Mouse (Mus musculus): ENCODE measurements at regions not wholly inside any gene's neighbourhood (a gene's known extent, or its start where the extent isn't known, plus 50 kb on each side); places are given as distances from the start of the nearest gene placed in this dataset.
"Not testable (repeated sequence)": the region's sequence is repeated elsewhere in the genome, so short reads cannot be mapped to it uniquely, and the experiment has no call there.

DNA sequence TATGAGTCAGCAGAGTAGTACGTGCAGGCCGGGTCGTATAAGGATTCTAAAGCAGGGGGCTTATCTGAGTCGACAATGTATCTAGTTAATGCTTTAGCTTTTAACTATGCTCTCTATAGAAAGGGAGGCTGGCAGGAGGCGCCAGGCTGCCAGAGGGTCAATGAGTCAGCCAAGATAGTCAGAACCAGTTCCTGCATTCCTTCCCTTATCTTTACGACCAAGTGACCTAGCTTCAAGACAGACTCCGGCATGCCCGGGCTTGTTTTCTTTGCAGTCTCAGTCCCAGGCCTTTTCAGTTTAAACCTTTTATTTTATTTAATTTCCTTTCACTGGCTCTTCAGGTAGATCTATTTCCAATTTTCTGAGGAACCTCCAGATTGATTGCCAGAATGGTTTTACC, 374.0 kb upstream of the Nrxn1 start:
- Histone ChIP-seq H3K4me1 (replicated peaks) (no peaks in the 10 kb centered on the region), H3K9me3 (no peaks in the 10 kb centered on the region), H3K9ac (replicated peaks) (no peak overlapping the region), H3K27ac (no peak overlapping the region), H3K27me3 (no peaks in the 10 kb centered on the region), H3K4me3 (replicated peaks) (no peak overlapping the region), H3K4me2 (replicated peaks) (no peak overlapping the region), H3K36me3 (no peaks in the 10 kb centered on the region)
- WGBS = 92% methylated on average over 8 of the region's 8 CpGs
- no peak for ATAC-seq

GRCm38 (mm10) chr17:91451711-91452110, 358.8 kb upstream of the Nrxn1 start:
- Histone ChIP-seq H3K4me3 (replicated peaks) (no peak overlapping the region), H3K9me3 (no peaks in the 10 kb centered on the region), H3K9ac (replicated peaks) (no peak overlapping the region), H3K4me1 (replicated peaks) (no peaks in the 10 kb centered on the region), H3K27ac (no peak overlapping the region), H3K36me3 (no peaks in the 10 kb centered on the region), H3K4me2 (replicated peaks) (no peak overlapping the region), H3K27me3 (no peaks in the 10 kb centered on the region)
- ATAC-seq = no peak

GRCm38 (mm10) chr17:91431780-91432720, 339.2 kb upstream of the Nrxn1 start:
- H3K27ac ChIP-seq; H3K36me3 ChIP-seq; H3K4me2 ChIP-seq (replicated peaks); H3K4me1 ChIP-seq (replicated peaks); H3K9me3 ChIP-seq; ATAC-seq; H3K4me3 ChIP-seq (replicated peaks); H3K27me3 ChIP-seq; H3K9ac ChIP-seq (replicated peaks): not testable (repeated sequence)
- WGBS = 88% methylated on average over 8 of the region's 8 CpGs

- Histone ChIP-seq H3K36me3 (no peaks in the 10 kb centered on the region), H3K9me3 (no peaks in the 10 kb centered on the region), H3K4me2 (replicated peaks) (no peak overlapping the region), H3K4me1 (replicated peaks) (no peaks in the 10 kb centered on the region), H3K27me3 (no peaks in the 10 kb centered on the region), H3K9ac (replicated peaks) (no peak overlapping the region), H3K4me3 (replicated peaks) (no peak overlapping the region), H3K27ac (no peak overlapping the region)
- no peak for ATAC-seq
- WGBS = 93% methylated on average over 1 of the region's 1 CpGs
Observed at GRCm38 (mm10) chr17:91430351-91430750, 337.5 kb upstream of the Nrxn1 start.

DNA sequence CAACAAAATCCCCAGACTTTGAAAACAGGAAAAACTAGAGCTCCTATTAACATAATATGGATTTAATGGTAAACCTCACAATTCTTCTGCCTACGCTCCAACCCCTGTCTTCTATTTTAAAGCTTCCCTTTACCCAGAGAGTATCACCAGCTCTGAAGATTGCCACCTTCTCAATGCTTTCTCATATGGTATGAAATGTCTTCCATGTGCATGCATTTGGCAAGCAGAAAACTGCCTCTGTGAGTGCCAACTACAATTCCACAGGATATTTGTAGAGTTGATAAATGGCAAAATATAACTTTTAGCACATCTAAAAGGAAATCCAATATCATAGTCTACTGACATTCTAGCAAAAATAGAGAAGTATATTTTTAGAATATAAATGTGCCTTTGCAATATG, 332.2 kb upstream of the Nrxn1 start:
- Histone ChIP-seq H3K9ac (replicated peaks) (no peak overlapping the region), H3K9me3 (no peaks in the 10 kb centered on the region), H3K4me1 (replicated peaks) (no peaks in the 10 kb centered on the region), H3K4me3 (replicated peaks) (no peak overlapping the region), H3K27me3 (no peaks in the 10 kb centered on the region), H3K27ac (no peak overlapping the region), H3K36me3 (no peaks in the 10 kb centered on the region), H3K4me2 (replicated peaks) (no peak overlapping the region)
- 86% methylated on average over 1 of the region's 1 CpGs for WGBS
- no peak for ATAC-seq

DNA sequence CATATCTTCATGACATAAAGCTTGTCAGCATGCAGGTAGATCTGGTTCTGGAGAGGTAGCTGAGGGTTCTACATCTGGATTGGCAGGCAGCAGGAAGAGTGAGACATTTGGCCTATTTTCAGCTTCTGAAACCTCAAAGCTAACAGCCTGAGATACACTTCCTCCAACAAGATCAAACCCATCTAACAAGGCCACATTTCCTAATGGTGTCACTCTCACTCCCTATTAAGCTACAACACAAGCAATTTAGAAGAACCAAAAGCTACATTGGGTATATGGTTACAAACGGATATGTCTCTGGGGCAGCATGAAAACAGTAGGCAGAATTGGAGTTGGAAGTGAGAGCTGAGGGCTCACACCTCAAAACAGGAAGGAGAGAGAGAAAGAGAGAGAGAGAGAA, 325.7 kb upstream of the Nrxn1 start:
- Histone ChIP-seq H3K27ac (no peak overlapping the region), H3K4me3 (replicated peaks) (no peak overlapping the region), H3K9ac (replicated peaks) (no peak overlapping the region), H3K4me2 (replicated peaks) (no peak overlapping the region), H3K9me3 (no peaks in the 10 kb centered on the region), H3K27me3 (no peaks in the 10 kb centered on the region), H3K36me3 (no peaks in the 10 kb centered on the region), H3K4me1 (replicated peaks) (no peaks in the 10 kb centered on the region)
- WGBS = 87% methylated on average over 1 of the region's 1 CpGs
- ATAC-seq = no peak

- ATAC-seq = no peak
- 95% methylated on average over 2 of the region's 2 CpGs for WGBS
Observed at GRCm38 (mm10) chr17:91390969-91391764, 298.3 kb upstream of the Nrxn1 start.

DNA sequence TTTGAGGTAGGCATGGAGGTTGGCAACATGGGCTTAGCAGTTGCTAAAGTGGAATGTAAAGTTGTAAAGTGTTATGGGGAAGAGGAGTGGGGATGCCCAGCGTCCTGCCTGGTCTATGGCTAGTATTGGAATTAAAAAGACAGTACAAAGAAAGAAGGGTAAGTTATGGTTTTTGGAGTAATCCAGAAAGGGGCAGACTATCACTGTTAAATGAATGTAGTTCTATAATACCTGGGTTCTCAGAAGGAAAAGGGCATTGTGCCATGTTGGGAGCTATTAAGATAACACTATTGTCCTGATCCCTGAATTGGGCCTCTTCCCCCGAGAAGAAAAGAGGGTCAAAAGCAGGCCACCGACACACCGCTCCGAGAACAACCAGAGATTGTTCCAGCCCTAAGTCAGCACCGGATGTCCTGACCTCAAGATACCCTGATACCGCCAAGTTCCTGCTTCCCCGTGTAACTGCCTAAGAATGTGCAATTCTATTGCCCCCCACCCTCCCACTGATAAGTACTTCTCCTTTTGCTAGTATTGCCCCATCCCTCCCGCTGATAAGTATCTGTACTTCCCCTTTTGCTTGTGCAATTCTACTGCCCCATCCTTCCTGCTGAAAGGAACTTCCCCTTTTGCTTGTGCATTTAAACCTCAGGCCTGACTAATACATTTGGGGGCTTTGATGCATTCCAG, 297.2 kb upstream of the Nrxn1 start:
- WGBS = 90% methylated on average over 9 of the region's 9 CpGs
- H3K27ac ChIP-seq; H3K36me3 ChIP-seq; H3K27me3 ChIP-seq; H3K9ac ChIP-seq (replicated peaks); H3K4me3 ChIP-seq (replicated peaks); H3K9me3 ChIP-seq; ATAC-seq; H3K4me1 ChIP-seq (replicated peaks); H3K4me2 ChIP-seq (replicated peaks): not testable (repeated sequence)

More at GRCm38 (mm10) chr17:91390969-91391764, 298.3 kb upstream of the Nrxn1 start:
- Histone ChIP-seq H3K27me3 (no peaks in the 10 kb centered on the region), H3K9me3 (no peaks in the 10 kb centered on the region), H3K4me2 (replicated peaks) (no peak overlapping the region), H3K9ac (replicated peaks) (no peak overlapping the region), H3K27ac (no peak overlapping the region), H3K4me3 (replicated peaks) (no peak overlapping the region), H3K4me1 (replicated peaks) (no peaks in the 10 kb centered on the region), H3K36me3 (no peaks in the 10 kb centered on the region)

DNA sequence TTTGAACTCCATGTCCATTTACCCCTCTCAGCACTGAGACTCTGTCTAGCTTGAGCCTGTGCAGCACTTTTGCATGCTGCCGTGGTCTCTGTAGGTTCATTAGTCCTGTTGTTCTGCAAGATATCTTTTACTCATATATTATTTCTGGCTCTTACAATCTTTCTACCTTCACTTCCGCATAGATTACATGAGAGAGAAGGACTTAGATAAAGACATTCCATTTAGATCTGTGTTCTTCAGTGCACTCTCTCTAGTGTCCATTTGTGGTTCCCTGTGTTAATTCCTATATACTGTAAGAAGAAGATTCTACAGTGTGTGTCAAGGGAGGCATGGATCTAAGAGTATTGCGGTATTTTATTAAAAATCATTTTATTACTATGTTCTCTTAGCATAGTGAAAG, 295.6 kb upstream of the Nrxn1 start:
- WGBS = 94% methylated on average over 3 of the region's 3 CpGs

DNA sequence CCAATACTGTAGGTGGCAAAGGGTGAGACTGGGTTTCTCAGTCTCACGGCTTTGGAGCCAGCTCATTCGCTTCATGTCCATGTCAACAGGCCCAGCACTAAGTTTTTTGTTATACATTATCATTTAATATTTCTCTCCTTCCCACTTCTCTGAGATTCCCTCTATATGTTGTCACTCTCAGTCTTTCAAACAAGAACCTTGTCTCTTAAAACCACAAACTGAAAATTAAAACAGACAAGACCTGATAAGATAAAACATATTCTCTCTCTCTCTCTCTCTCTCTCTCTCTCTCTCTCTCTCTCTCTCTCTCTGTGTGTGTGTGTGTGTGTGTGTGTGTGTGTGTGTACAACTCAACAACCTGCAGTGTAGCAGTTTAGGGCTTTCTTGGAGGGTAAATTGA, 295.2 kb upstream of the Nrxn1 start:
- no peak overlapping the region for H3K4me2 ChIP-seq (replicated peaks)
- ATAC-seq = no peak
- no peaks in the 10 kb centered on the region for H3K27me3 ChIP-seq
- H3K9ac ChIP-seq (replicated peaks) = no peak overlapping the region
- 98% methylated on average over 2 of the region's 2 CpGs for WGBS
- no peak overlapping the region for H3K27ac ChIP-seq
- H3K4me3 ChIP-seq (replicated peaks) = no peak overlapping the region
- H3K9me3 ChIP-seq = no peaks in the 10 kb centered on the region
- H3K4me1 ChIP-seq (replicated peaks) = no peaks in the 10 kb centered on the region
- no peaks in the 10 kb centered on the region for H3K36me3 ChIP-seq

More for the DNA sequence above, 295.6 kb upstream of the Nrxn1 start:
- Histone ChIP-seq H3K36me3 (no peaks in the 10 kb centered on the region), H3K9me3 (no peaks in the 10 kb centered on the region), H3K4me2 (replicated peaks) (no peak overlapping the region), H3K9ac (replicated peaks) (no peak overlapping the region), H3K27ac (no peak overlapping the region), H3K4me3 (replicated peaks) (no peak overlapping the region), H3K27me3 (no peaks in the 10 kb centered on the region), H3K4me1 (replicated peaks) (no peaks in the 10 kb centered on the region)
- no peak for ATAC-seq

- ATAC-seq = no peak
- no peak overlapping the region for H3K4me3 ChIP-seq (replicated peaks)
- no peaks in the 10 kb centered on the region for H3K4me1 ChIP-seq (replicated peaks)
- no peaks in the 10 kb centered on the region for H3K27me3 ChIP-seq
- WGBS = 88% methylated on average over 2 of the region's 2 CpGs
- no peak overlapping the region for H3K27ac ChIP-seq
- H3K4me2 ChIP-seq (replicated peaks) = no peak overlapping the region
- H3K9ac ChIP-seq (replicated peaks) = no peak overlapping the region
- H3K36me3 ChIP-seq = no peaks in the 10 kb centered on the region
- H3K9me3 ChIP-seq = no peaks in the 10 kb centered on the region
Observed at GRCm38 (mm10) chr17:91385949-91386348, 293.1 kb upstream of the Nrxn1 start.

- 93% methylated on average over 2 of the region's 2 CpGs for WGBS
- ATAC-seq = no peak
- H3K9ac ChIP-seq (replicated peaks) = no peak overlapping the region
- H3K4me1 ChIP-seq (replicated peaks) = no peaks in the 10 kb centered on the region
- no peaks in the 10 kb centered on the region for H3K9me3 ChIP-seq
- H3K27me3 ChIP-seq = no peaks in the 10 kb centered on the region
- H3K27ac ChIP-seq = no peak overlapping the region
- no peaks in the 10 kb centered on the region for H3K36me3 ChIP-seq
- H3K4me2 ChIP-seq (replicated peaks) = no peak overlapping the region
- H3K4me3 ChIP-seq (replicated peaks) = no peak overlapping the region
Observed at GRCm38 (mm10) chr17:91368156-91368555, 275.3 kb upstream of the Nrxn1 start.
